Mouse (Mus musculus) NIH3T3 (cell line): ENCODE results near the gene Esrrb.
A peak's percentile ranks its signal among the peaks of the same experiment; 100 is the strongest.

Experiments used
- DNase-seq: peaks from one replicate; pipeline ENCODE4 v3.0.0-alpha.2; 2012; ENCODE audit warnings: low read depth

The Esrrb gene

DNA sequence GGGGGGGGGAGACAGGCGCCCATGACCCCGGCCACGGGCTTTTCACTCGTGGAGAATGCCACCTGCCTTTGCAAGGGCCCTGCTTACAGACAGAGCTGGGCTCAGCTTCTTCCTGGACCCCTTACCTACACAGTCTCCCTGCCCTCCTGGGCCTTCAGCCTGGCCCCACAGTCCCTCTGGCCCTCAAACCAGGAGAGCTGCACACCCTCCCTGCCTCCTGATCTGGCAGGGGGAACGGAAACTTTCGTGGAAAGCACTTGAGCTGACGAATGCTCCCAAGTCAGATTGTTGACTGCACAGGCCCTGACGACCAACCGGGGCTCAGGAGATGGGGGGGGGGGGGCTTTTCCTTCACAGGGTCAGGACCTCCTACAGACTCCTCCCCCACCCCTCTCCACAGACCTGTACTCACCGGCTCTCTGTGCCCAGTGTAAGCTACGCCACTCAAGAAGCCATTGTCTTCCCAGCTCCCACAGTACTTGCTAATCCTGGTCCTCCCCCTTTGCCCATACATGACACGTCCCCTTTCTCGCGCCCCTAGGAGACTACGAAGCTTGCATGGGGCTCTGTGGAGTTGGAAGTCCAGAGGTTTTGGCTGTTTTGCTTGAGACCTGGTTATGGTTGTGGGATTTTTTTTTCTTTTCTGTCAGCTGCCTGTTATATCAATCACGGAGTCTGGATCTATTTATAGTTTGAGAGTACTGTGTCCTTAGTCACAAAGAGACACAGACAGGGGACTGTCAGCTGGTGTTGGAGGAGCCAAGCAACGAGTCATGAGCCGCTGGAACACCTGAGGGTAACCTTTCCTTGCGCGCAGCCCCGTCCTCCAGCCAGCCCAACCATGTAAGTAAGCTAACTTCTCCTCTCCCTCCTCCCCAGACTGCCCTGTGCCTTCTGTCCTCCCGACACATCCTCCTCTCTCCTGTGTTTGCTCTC is at the start of gene Esrrb:
Gene Esrrb (plus strand): TSS at position 422 of the 936 bp plus-strand sequence.
- peak; percentile 11 for DNase-seq

DNA sequence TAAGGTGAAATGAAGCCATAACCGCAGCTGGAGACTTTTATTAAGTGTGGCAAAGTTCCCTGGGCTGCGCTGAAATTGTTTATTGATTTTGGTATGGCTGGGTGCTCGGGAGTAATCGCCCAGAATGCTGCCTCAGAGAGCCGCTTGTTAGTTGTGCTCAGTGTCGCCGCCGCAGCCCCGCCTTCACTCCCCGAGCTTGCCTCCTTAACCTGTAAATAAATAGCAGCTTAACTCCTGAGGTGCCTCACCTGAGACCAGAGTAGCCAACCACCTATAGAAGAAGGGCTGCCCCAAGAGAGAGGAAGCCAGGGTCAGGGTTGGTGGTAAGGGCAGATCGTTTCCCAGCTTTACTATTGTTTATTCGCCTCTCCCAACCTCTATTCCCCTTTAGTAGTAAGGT is 40.3 kb upstream of the Esrrb start:
- DNase-seq, result no peak

DNA sequence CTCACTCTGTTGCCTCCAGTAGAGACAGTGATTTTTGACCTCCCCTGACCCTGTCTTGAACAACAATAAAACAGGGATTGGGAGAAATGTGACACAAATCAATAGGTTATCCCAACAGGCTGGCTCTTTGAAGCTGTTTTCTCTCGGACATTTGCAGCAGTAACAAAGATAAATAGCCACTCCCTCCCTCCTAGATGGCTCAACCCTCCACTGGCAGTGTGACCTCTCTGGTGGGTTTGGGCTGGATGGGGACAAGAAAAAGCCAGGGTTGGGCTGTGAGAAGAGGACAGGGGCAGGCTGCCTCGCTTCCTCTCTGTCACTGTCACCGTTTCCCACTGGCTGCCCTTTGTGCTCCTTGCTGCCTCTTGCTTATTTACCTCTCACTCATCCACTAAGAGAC is 36.6 kb upstream of the Esrrb start:
- no peak for DNase-seq

DNA sequence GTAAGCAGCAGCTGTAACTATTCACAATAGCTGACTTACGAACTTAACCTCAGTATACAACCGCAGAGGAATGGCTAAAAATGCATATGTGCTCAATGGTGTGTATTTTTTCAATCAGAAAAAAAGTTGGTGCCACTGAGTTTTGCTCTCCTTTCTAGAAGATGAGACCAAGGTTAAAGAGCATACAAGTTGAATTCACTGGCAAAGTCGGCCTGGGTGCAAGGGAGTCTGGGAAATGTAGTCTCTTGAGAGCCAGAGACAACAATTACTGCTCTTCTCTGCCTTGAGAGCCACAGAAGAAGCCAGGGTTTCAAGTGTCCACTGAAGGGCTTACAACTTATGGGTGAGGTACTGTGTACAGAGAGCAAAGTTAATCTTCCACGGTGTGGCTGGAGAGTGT is 31.1 kb upstream of the Esrrb start:
- no peak for DNase-seq

DNA sequence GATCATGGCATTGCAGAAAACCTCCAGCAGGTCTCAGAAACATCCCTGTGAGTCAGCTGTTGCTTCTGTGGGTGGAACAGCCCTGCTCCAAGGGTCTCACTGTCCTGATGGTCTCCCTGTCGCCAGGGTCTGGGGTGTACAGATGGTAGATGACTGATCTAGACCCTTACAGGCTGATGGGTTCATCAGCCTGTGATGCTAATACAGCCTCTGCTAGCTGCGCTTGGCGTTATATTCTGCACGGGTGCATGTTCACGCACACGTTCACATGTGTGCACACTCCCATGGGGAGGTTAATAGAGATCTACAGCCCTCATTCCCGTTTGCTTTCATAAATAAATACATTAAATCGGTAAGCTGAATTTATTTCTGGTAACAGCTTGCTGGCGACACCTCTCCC is 30.2 kb upstream of the Esrrb start:
- DNase-seq, result no peak

DNA sequence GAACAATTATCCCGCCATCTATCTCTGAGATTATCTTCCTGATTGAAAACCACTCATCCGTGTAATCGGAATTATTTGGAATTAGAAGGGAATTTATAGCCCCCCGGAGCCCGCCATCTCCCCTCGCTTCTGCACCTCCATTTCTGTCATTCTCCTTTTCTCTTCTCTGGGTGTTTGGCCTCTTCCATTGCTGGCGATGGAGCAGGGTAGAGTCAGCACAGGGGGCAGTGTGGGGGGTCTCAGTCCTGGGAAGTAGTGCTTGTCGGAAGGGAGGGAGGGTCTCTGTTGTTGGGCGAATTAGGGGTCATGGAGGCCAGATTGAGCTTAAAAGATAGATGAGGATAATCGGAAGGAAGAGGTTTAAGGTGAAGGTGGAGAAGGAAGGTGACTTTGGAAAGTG is 29.7 kb upstream of the Esrrb start:
- no peak for DNase-seq

DNA sequence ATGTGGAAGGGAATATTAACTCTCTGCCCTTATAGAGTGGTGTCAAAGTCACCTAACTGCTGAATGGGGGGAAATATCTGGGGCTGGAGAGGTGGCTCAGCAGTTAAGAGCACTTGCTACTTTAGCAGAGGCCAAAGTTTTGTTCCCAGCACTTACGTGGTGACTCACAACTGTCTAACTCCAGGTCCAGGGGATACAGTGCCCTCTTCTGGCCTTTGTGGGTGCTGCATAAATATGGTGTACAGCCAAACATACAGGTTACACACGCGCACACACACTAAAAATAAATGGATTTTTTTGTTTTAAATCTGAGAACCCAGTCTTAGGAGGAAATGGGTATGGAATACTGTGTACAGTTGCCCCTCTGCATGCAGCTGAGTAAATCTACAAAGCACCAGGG is 24.7 kb upstream of the Esrrb start:
- peak; percentile 14 for DNase-seq

DNA sequence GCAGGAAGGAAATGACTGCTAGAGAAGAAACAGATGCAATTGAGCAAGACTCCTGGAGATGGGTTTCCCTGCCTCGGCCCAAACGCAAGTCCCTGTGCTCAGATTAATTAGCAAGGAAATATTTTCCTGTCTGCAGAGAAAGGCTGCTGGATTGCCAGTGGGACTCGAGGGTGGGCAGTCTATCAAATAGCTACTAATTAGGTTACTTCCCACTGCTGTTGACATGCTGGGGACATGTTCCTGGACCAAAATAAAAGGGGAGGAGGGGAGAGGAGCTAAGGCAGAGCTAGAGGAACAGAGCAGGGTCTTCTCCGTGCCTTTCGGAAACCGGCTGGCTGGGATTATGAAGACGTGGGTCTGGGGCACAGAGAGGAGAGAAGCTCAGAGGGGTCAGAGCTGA is 24.0 kb upstream of the Esrrb start:
- no peak for DNase-seq

DNA sequence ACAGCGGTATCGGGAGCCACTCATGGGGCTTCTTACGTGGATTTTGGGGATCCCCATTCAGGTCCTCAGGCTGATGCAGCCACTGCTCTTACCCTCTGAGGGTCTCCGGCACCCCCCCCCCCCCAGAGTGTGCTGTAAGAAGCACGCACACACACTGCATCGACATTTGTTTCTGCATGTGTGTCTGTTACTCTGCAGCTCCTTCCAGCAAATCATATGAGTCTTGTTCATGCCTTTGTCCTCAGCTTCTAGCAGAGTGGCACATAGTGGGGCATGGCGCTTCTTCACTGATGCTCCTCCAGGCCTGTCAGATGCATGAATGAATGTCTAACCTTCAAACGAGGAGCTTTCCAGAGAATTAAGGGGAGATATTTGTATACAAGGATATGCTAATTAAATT is 11.4 kb upstream of the Esrrb start:
- no peak for DNase-seq

DNA sequence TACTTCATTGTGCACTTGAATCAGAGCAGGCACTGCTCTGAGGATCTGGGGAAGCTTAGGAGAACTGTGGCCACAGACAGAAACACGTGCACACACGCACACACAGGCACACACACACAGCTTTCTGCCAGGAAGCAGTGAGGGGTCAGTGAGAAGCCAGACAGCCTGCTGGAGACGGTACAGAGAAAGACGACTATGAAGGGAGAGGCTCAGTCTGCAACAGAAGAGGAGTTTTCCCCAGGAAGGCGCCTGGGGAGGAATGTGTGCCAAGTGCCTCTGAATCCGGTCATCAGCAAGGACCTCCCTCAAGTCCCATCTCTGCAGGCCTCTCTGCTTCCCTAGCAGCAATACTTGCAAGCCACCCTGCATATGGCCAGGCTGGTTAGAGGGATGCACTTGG is 1.5 kb upstream of the Esrrb start:
- DNase-seq, result no peak

DNA sequence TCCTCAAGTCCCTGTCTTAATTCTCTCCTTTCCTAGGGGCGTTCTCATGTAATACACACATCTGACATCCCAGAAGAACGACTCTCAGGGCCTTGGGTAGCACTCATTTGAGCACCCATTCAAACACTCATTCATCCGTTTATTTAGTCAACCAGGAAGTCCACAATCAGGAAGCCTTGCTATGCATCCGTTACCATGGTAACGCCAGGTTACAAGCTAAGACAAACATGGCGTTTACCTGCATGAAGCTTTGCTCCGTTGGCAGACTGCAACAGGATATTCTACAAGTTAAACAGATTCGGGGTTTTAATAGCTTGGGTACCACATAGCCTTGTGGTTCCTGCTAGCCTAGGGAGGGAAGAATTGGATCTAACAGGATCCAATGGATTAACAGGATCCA is 1.0 kb upstream of the Esrrb start:
- DNase-seq, result no peak

DNA sequence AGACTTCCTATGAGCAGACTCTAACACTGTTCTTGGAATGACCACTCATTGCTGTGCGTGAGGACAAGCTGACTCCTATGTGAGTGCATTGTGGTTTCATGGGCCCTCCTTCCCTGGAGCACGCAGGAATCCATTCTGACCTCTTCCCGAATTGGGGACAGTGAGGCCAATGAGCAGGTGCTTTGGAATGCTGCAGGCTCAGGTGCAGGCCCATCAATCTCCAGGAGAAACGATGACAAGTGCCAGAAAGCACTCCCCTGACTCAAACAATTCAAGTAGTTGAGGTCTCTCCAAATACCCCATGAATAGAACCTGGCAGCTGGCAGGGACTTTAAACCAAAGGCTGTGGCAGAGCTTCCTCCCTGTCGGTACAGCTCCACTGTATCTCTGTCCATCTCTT is 3.4 kb downstream of the Esrrb start:
- DNase-seq, result no peak

DNA sequence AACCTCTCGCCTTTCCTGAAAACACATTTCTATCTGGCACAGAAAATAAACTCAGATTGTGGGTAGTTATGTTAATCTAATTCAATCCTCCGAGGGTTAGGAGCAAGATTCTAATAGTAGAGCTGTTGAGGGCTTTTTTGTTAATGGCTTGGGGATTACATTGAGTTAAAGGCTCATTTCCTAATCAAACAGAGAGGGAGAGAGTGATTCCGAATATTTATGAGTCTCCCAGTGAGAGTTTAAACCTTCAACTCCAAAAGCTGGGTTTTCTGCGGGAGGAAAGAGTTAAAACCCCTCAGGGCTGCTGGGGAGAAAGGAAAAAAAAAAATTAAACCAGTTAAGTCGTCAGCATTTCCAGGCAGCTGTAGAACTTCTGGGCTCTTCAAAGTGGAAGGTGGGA is 3.8 kb downstream of the Esrrb start:
- no peak for DNase-seq

DNA sequence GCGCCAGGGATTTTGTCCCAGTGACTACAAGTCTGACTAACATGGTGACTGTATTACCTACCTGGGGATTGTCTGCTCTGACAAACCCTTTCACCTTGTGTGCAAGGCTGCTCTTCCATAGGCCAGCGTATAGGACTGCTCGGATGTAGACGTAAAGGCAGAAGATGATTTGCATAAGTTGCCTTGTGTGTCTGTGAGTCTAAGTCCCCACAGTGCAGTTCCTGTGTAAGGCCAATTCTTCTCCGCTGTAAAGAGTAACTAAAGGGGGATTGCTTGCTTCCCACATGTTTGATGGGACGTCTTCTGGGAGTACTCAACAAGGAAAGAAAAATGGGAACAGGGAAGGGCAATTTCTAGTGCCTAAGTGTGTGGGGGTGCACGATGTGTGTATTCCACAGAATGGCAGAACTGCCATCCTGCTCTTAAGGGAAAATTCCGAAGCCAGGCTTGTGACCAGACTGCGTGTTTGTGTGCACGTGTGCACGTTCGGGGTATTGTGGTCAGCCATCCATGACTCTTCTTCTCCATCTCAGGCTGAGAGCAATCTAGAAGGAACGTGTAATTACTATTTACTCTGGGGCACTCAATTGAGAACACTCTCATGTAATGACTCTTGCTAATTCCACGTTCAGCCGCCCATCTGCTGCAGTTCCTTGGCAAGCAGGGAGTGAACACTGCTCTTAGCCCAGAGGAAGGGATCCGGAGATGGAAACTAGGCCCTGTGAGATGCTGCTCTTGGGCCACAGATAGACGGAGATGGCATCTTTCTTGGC is 9.9 kb downstream of the Esrrb start:
- no peak for DNase-seq

DNA sequence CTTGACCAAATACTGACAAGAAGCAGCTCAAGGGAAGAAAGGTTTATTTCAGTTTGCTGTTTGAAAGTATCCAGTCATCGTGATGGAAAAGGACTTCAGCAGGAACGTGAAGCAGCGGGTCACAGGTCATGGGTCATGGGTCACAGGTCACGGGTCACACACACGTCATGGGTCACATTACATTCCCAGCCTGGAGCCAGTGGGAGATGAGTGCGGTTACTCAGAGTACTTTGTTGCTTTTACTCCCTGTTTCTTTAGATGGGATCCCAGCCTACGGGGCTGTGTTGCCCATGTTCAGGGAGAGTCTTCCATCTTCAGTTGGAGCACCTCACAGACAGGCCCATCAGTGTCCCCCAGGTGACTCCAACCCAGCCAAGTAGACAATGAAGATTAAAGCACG is 13.4 kb downstream of the Esrrb start:
- no peak for DNase-seq

DNA sequence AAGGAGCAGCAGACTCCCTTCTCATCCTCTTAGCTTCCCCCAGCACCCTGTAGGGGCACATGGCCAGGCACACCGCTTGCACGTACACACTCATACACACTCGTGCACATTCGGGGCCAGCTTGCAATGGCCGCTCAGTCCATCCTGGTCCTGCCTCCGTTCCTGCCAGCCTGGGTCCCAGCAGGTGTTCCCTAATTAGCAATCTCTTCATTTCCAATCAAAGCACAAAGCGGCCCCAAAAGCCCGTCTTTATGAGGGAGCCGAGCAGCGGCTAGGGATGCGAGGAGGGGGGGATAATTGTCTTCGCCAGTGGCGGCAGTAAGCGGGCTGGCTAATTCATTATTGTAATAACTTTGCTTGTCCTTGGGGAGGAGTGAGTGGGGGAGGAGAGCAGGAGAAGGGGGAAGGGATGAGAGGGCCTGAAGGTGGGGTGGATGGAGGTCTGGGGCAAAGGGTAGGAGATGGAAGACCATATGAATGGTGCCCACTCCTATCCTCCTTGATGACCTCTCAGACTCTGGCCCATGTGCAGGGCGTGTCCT is 18.8 kb downstream of the Esrrb start:
- DNase-seq, result no peak

DNA sequence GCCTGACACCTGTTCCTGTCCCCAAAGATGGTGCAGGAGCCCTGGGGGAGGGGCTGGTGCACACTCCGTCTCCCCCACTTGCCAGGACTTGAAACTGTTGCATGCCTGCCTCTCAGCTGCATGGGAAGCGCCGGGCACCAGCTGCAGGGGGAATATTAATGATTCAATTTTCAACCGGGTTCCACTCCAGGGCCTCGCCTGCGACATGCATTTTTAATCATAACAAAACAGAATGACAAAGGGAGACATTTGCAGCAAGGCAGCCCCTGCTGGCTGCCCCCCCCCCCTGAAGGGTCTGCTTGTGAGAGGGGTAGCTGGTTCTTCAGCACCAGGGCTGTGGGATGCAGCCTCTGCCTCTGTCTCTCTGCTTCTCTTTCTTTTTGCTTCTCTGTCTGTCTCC is 22.9 kb downstream of the Esrrb start:
- DNase-seq, result no peak

DNA sequence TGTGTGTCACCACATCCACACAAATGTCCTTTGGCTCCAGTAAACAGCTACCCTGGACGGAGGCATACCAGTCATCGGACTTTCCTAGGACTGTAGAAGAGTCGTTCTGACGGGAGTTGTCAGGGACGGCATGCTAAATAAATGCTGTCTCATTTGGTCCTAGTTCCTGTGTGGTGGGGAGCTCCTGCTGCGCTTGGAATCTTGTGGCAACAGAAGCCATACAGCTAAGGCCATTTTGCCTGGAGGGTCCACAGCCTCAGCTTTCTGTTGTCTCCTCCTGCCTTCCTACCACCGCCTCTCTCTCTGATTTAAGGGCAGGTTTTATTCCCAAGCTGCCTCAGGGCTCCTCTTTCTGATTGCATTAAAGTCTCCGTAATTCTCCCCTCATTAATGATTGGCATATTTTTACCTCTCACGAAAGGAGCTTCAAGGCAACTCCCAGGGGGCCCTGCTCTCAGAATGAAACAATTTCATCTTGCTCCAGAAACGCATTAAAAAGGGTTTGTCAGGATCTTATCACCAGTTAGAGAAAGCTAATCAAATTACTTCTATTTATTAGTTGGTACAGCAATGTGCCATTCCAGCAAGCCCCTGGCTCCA is 26.9 kb downstream of the Esrrb start:
- DNase-seq, result no peak

DNA sequence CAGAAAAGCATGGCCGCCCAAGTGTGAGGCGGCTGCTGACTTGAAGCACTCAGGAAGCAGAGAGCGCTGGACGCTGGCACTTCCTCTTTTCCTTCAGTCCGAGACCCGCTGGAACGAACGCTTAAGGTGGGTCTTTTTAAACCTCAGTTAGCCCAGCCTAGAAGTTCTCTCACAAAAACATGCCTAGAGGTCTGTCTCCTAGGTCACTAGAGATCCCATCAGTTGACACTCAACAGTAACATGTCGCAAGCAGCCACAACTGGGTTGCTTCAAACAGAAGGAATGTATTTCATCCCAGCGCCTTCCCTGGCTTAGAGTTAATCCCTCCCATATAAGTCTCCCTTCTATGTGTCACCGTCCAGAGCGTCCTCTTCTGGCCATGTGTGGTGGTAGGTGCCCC is 33.9 kb downstream of the Esrrb start:
- DNase-seq, result no peak

DNA sequence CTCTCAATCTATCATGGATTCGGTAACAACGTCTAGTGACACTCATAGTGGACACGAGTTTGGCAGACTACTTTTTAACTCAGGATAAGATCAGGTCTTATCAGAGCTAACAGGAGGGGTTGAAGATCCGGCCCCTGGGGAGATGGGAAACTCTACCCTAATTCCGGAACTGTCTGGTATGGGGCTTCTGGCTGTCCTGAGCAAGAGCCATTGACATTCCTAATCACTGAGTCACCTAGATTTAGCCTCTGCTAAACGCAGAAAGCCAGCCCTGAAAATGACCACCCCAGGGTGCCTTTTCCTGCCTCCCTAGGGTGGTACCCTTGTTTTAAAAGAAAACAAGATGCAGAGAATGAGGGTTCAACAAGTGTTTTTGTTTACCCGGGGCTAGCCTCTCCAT is 34.4 kb downstream of the Esrrb start:
- no peak for DNase-seq

DNA sequence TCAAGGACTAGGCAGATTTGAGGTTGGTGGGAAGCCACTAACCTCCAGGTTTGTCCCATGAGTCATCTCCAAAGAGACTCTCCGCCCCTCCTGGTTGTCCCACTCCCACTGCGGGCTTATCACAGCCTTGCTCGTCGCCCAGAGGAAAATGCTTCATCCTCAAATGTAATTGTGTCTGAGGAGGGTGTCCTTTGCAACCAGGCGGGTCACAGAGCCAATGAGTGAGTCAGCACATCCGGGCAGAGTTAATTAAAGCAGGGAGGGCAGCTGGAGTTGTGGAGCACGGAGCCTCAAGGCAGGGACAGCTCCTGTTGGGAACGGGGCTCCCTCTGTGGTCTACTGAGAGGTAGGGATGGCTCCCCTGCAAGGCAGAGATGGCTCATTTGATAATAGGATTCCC is 37.8 kb downstream of the Esrrb start:
- no peak for DNase-seq

DNA sequence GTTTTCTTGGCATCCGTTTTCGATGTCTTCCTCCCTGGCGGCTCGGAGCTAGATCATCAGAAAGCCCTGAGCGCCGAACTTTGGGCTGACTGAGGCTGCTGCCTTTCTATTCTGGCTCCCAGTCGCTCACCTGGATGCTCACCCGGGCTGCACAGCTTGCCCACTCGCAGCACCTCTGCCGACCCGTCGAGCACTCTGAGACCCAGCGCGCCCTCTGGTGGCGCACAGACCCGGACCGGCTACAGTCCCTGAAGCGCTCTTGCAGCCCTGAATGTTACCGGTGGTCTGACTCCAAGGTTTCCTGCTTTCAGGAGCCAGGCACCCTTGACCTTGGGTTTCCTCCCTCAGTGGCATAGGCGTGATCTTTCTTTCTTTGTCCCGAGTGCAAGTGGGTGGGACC is 41.8 kb downstream of the Esrrb start:
- DNase-seq, result peak; percentile 68

DNA sequence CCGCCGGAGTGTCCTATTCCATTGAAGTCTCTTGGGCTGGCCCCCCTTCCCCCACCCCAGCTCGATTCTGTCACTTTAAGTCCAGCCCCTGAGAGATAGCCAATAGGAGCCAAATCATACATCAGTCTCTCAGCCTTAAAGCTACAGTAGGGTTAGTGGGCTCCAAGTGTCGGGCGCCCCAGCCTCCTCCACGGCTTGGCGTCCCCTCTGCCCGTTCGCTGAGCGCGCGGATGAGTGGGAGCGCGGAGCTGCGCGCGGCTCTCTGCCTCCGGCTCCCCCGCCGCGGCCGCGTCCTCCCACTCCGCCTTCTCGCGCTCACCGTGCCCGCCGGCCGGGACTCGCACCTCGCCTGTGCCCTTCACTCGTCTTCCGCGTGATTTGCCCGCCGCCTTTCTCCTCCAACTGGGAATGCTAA is 60.6 kb downstream of the Esrrb start:
- no peak for DNase-seq
